Mouse (Mus musculus): Measurements from ENCODE around the gene Mtif3.

- TF ChIP-seq E2F4 (IDR thresholded peaks at IDR 0.05; ENCODE audit: insufficient replicate concordance, low read depth, low read length) (no peak), RCOR1 (conservative IDR thresholded peaks at IDR 0.05; ENCODE audit: low read depth, low read length) (no peak), USF1 (IDR thresholded peaks at IDR 0.05; ENCODE audit: low read depth, low read length) (no peak), POLR2A (IDR thresholded peaks at IDR 0.05; ENCODE audit: low read depth, low read length) (no peak), MXI1 (IDR thresholded peaks at IDR 0.05; ENCODE audit: low read depth, low read length) (no peak), CTCF (conservative IDR thresholded peaks at IDR 0.05 in 1 of 2, IDR thresholded peaks at IDR 0.05 in 1 of 2; ENCODE audit: low read depth in 2 of 2, low read length in 2 of 2) (no peak), ZNF384 (IDR thresholded peaks at IDR 0.05; ENCODE audit: low read depth, low read length) (peak; percentile 25; the same call in 1 of the 2 replicates)
Measured at GRCm38 (mm10) chr5:146947497-146947896, 16.1 kb downstream of the Mtif3 start.
